In genomic region chr3:41081474-41082301, GRCm38 (mm10) we compare ENCODE assay signal across 8 mouse cellular contexts. TPM values are rescaled to one million over a fixed set of nuclear protein-coding genes. Genes with fewer than 3 reads are reported as not detected.
DNase-seq lines count a peak whose midpoint lies in the region; ATAC-seq lines count a peak whose summit lies in the region.

No protein-coding gene starts in this region.

- DNase-seq in adrenal gland, adult (ENCODE audit: inconsistent age in 2 of 2, low spot score in 1 of 2), result peak; percentile 37 to 81
- DNase-seq in adrenal gland, postnatal 4 days (ENCODE audit: low spot score in 2 of 2), result no peak
- peak; percentile 80 for DNase-seq in adipocyte (ENCODE audit: low spot score)
- peak; percentile 64 for DNase-seq in fat pad, adult 2 months (ENCODE audit: extremely low read depth, low read depth, low spot score)
- DNase-seq in liver, embryonic 13.5 days, result peak; percentile 44
- DNase-seq in testis, postnatal 10 days (ENCODE audit: low spot score), result no peak

- H3K9me3 ChIP-seq in hindbrain, embryonic 16.5 days (ENCODE audit: control insufficient read depth, low read length), result no peaks in the 10 kb centered on the region
- H3K9me3 ChIP-seq in liver, embryonic 13.5 days (replicated peaks), result no peaks in the 10 kb centered on the region
- no peaks in the 10 kb centered on the region for H3K9me3 ChIP-seq in neural tube, embryonic 13.5 days

- H3K36me3 ChIP-seq in hindbrain, embryonic 16.5 days (ENCODE audit: control insufficient read depth, insufficient read depth, low read length), result no peaks in the 10 kb centered on the region
- no peaks in the 10 kb centered on the region for H3K36me3 ChIP-seq in liver, embryonic 13.5 days
- H3K36me3 ChIP-seq in neural tube, embryonic 13.5 days, result no peaks in the 10 kb centered on the region

- H3K4me1 ChIP-seq in hindbrain, embryonic 16.5 days (ENCODE audit: control insufficient read depth, insufficient read depth, low read depth, low read length), result peaks cover 14% of the 10 kb centered on the region
- H3K4me1 ChIP-seq in liver, embryonic 13.5 days (replicated peaks), result peaks cover 42% of the 10 kb centered on the region
- H3K4me1 ChIP-seq in neural tube, embryonic 13.5 days (replicated peaks), result peaks cover 32% of the 10 kb centered on the region

- H3K27ac ChIP-seq in hindbrain, embryonic 16.5 days (ENCODE audit: low read depth, low read length), result peak overlapping the region; percentile 82
- H3K27ac ChIP-seq in liver, embryonic 13.5 days, result peak overlapping the region; percentile 91
- no peak overlapping the region; the same call in 1 of the 2 replicates for H3K27ac ChIP-seq in neural tube, embryonic 13.5 days (replicated peaks)

- ATAC-seq in hindbrain, embryonic 16.5 days, result no peak
- ATAC-seq in liver, embryonic 13.5 days (ENCODE audit: low read depth), result no peak
- ATAC-seq in neural tube, embryonic 13.5 days (ENCODE audit: low read depth), result no peak

- peak overlapping the region; percentile 87 for H3K9ac ChIP-seq in hindbrain, embryonic 16.5 days (ENCODE audit: low read depth, low read length)
- H3K9ac ChIP-seq in liver, embryonic 13.5 days, result peak overlapping the region; percentile 96
- peak overlapping the region; percentile 86 for H3K9ac ChIP-seq in neural tube, embryonic 13.5 days

- H3K4me2 ChIP-seq in hindbrain, embryonic 16.5 days (ENCODE audit: low read length), result peak overlapping the region; percentile 89
- H3K4me2 ChIP-seq in liver, embryonic 13.5 days, result peak overlapping the region; percentile 99
- H3K4me2 ChIP-seq in neural tube, embryonic 13.5 days, result peak overlapping the region; percentile 77

- peak overlapping the region; percentile 94 for H3K4me3 ChIP-seq in hindbrain, embryonic 16.5 days (ENCODE audit: low read length)
- peak overlapping the region; percentile 100 for H3K4me3 ChIP-seq in liver, embryonic 13.5 days (replicated peaks)
- H3K4me3 ChIP-seq in neural tube, embryonic 13.5 days, result peak overlapping the region; percentile 84

- H3K27me3 ChIP-seq in hindbrain, embryonic 16.5 days (replicated peaks; ENCODE audit: control insufficient read depth, insufficient read depth, low read length), result no peaks in the 10 kb centered on the region
- no peaks in the 10 kb centered on the region for H3K27me3 ChIP-seq in liver, embryonic 13.5 days
- no peaks in the 10 kb centered on the region for H3K27me3 ChIP-seq in neural tube, embryonic 13.5 days

- 3% methylated on average over 23 of the region's 23 CpGs for WGBS in hindbrain, embryonic 16.5 days
- WGBS in liver, embryonic 13.5 days (ENCODE audit: insufficient replicate concordance), result 6% methylated on average over 23 of the region's 23 CpGs
- whole genome bisulfite sequencing in neural tube, embryonic 13.5 days, result 2% methylated on average over 23 of the region's 23 CpGs

RNA-seq across cellular contexts. Expression of gene Pgrmc2, which starts 1.2 kb away (rescaled TPM):
- 10 to 100 TPM; 43.9 to 45.5 TPM for total RNA-seq in adrenal gland, postnatal 4 days (2021)
- 28.6 and 29.4 TPM in 2 replicates for polyA plus RNA-seq in hindbrain, embryonic 16.5 days (2015; fragmentation: Nextera tagmentation; extraction: Ambion mirVana)
- polyA plus RNA-seq in liver, embryonic 13.5 days (2015; fragmentation: Nextera tagmentation; extraction: Ambion mirVana), result 20.1 and 22.2 TPM in 2 replicates
- polyA plus RNA-seq in neural tube, embryonic 13.5 days (2015; fragmentation: Nextera tagmentation; extraction: Ambion mirVana), result 33.2 and 36.3 TPM in 2 replicates

Comparison
In these comparisons a context has a peak if more than half of its experiments do, and no peak if none do; other contexts are left out.
1. DNase-seq: peak in adrenal gland, adult (2 of 2), adipocyte (single experiment), fat pad, adult 2 months (single experiment) and liver, embryonic 13.5 days (single experiment); none in adrenal gland, postnatal 4 days (0 of 2) and testis, postnatal 10 days (single experiment).
2. Peak in every context shown above with its lines, with median percentiles within 50 percentile points of each other: H3K4me2 ChIP-seq, H3K4me3 ChIP-seq and H3K9ac ChIP-seq.